Mouse (Mus musculus): Measurements from ENCODE around the gene 4933415A04Rik.

DNA sequence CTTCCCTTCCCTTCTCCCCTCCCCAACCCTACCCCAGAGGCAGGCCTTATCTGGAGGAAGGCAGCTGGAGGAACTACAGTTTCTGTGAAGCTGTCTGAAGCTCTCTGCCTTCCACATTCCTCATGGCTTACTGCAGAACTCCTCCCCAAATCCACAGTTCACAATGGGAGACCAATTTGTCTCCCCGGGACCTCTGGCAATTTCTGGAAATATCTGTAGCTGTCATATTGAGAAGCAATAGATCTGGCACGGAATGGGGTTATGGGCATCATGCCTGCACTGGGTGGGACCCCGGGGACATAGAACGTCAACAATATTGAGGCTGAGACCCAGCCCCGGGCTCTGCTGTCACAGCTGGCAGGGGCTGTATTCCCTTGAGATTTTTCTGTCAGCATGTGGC lies 31.1 kb downstream of the 4933415A04Rik start:
- TF ChIP-seq CTCF (IDR thresholded peaks at IDR 0.05; ENCODE audit: extremely low read depth, insufficient read length, insufficient replicate concordance, low read depth, low read length) (no peak), POLR2A (IDR thresholded peaks at IDR 0.05; ENCODE audit: low read depth, low read length) (no peak)

Data from small intestine, adult 2 months (tissue).